Mouse (Mus musculus) layer of hippocampus, postnatal 14 days (tissue): ENCODE measurements around the gene Zmiz1. TPM values are rescaled to one million over a fixed set of nuclear protein-coding genes. Genes with fewer than 3 reads are reported as not detected.

ENCODE experiments used
- DNase-seq, 2 experiments: peaks; one replicate each; pipeline ENCODE4 v3.0.0; 2021 to 2022; ENCODE audit warnings: low spot score in 2 of 2, mixed read lengths in 1 of 2
- total RNA-seq, 2 experiments: library from RNA; stranded (reverse); gene quantifications; 2 replicates each; pipeline ENCODE4 v1.2.3; 2021

Gene Zmiz1
- total RNA-seq, 2 experiments from 2014 or later, result 104 to 105 TPM

DNA sequence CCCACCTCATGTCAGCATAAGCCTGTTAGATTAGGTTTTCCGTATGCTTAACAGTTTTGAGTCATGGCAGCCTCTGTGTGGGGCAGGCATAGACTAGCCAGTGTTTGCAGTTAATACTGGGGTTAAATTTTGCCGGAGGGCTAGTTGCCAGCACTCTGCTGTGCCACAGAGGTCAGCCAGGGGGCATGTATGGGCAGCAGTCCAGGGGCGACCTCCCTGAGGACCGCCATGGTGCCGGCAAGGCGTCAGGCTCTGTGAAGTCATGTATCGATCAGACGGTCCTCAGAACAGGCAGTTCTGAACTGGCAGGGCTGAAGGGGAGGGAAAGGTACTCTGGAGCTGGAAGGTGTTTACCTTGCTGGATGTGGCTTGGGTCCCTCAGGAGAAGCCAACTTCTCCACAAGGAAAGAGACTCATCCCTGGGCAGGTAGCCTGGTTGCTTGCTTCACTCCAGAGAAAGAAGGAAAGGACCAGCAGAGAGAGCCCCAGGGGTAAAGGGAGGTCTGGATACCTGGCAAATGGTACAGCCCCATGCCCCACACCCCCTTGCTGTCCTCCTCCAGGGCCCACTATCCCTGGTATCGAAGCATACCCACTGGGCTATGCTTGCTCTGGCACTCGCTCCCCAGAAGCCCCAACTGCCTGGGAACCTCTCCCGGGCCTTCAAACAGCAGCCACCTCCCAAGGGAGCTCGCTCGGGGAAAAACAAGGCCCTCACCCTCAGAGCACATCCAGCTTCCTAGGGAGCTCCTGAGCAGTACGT, 151.6 kb downstream of the Zmiz1 start:
- no peak for DNase-seq

DNA sequence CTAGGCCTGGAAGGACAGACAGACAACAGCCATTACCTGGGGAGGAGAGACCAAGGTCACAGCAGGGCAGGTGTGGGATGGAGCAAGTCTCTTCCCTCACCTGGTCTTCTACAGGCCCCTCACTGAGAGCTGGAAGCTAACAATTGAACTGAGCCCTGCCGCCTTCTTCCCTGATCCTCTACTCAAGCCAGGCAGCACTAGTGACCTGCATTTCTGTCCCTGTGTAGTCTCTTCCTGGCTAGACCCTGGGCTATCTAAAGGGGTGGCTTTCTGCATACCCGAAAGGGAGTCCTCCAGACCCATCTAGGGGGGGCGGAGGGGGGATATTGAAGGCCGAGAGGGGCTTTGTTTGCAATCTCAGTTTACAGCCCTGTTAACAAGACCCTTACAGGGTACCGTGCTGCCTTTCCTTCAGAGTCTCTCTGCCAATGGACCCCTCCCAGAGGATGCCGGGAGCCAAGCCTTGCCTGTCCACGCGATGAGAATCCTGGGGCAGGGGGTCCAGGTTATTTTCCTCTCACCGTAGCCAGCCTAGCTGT, 152.2 kb downstream of the Zmiz1 start:
- DNase-seq, result no peak

DNA sequence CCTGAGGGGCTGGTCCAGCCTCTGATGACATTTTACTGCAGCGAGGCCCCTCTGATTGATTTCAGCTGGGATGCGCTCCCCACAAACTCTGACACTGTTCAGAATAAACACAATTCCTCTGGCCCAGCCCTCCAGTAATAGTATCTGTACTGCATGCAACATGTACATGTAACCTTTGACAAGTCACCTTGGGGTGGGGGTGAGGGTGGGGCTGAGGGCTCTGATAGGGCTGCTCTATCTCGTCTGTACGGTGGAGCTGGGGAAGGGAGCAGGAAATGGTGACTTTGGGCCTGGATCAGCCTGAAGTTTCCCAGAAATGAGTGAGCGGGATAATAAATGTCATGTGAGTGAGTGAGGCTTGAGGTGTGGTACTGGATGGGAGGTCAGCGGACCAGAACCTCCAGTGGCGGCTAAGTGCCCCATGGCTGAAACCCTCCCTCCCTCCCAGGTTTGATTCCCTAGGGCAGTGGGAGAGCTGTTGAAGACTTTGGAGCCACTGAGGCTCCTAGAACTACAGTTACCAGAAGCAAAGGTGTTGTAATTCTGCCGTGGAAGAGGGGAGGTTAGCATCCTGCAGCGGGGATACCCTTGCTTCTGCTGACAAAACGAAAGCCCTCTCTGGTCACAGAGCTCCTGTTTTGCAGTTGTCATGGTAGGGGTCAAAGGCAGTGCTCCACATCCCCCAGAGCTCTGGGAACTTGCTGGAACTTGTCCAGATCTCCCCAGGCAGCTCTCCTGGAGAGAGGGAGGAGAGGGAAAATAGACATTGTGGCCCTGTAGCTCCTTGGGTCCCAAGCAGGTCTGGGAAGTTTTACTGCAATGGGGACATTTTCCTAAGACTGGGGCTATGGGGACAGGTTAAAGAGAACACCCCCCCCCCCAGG, 153.1 kb downstream of the Zmiz1 start:
- no peak for DNase-seq

DNA sequence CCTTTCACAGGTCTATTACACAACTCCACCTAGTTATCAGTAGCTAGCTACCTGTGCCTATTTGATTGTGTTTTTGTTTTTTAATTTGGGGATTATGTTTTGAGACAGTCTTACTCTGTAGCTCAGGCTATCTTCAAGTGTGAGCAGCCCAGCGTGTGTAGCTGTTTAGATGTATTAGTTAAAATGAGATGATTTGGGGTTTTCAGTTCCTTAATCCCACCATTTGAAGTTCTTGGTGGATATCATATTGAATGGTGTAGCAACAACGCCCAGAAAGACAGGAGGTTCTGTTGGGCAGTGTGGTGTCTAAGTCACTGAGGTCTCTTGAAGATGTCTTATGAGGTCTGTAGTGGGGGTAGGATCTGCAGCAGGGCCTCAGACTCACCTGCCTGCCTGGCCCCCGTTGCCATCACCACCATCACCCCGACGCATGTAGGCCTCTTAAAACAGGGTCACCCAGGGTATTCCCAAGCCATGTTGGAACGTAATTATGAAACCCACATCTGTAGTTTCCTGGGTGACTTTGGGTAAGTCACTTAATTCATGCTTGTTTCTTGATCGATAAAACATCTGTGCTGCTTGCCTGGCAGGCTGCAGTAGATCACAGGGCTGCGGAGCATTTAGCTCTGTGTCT, 155.1 kb downstream of the Zmiz1 start:
- DNase-seq, result no peak

DNA sequence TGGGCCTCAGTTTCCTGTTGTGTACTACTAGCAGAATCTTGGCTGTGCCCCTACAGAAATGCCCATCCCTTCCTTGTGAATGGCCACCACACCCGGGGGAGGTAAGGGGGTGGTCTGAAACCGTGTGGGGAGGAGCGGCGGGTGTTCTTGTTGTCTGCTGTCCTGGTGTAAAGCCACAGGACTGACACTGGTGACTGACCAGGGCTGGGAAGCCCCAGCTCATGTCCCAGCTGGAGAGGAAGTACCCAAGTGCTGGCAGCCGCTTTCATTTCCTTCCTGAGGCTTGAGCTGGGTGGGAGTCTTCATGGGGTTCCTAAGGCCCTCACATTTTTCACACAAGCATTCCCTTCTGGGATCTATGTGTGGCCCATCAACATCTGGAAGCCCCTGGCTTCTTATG, 155.7 kb downstream of the Zmiz1 start:
- DNase-seq, result no peak

DNA sequence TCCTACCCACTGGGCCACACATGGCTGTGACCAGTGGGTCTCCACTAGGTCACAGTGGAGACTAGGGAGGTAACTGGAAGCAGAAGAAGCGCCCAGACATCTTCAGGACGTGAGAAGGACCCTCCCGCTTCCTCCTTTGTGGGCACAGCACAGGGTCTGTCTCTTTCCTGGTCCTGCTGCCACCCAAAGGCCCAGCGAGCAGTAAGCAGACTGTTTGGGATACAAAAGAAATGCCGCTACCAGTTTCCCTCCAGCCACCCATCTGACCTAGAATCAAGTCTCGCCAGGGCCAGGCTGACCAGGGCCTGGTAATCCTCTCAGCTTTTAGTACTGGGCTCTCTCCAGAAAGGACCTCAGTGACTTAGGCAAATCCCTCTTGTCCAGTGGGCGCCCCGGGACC, 156.6 kb downstream of the Zmiz1 start:
- DNase-seq, result no peak

DNA sequence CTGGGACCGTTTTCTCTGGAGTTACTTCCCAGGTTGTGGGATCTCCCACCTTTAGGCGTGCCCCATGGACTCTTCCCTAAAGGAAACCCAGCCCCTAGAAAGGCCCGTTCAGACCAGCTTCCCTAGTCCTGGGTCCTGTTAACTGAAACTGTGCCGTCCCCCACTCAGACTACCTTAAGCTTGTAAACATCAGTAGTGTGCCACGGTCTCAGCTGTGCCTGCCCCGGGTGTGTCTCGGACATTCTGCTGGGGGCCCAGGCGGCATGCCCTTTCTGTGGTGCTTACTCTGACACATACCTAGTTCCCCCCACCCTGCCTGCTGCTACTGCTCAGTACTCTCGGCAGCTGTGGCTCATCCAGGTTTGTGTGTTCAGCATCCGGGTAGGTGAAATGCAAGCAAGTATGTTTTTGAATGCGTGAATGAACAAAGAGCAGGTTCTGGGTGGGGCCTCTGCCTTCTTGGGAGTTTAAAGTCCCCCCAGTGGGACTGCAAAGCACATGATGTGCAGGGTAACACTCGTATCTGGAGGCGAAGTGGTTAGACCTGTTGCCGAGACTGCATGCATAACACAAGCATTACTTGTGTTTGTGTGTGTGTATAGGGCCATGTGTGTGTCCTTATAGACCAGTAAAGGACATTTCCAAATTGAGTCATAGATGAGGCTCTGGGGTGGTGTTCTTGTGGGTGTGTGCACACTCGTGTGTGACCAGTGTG, 157.2 kb downstream of the Zmiz1 start:
- no peak for DNase-seq

DNA sequence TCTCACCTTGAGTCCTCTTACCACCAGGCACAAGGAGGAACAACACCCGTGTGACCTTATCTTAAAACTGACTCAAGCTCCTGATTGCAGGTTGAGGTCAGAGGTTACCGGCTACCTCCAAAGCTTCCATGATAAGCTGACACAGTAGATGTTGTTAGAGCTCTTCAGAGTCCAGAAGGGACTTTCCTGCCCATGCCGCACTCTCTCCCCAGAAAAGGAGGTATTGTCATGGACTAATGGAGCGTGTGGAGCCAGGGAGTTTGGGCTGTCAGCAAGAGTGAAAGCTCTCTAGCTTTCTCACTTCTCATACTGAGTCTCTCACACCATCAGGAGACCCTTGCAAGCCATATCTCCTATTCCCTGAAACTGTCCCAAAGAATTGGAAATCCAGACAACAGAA, 158.3 kb downstream of the Zmiz1 start:
- DNase-seq, result no peak

DNA sequence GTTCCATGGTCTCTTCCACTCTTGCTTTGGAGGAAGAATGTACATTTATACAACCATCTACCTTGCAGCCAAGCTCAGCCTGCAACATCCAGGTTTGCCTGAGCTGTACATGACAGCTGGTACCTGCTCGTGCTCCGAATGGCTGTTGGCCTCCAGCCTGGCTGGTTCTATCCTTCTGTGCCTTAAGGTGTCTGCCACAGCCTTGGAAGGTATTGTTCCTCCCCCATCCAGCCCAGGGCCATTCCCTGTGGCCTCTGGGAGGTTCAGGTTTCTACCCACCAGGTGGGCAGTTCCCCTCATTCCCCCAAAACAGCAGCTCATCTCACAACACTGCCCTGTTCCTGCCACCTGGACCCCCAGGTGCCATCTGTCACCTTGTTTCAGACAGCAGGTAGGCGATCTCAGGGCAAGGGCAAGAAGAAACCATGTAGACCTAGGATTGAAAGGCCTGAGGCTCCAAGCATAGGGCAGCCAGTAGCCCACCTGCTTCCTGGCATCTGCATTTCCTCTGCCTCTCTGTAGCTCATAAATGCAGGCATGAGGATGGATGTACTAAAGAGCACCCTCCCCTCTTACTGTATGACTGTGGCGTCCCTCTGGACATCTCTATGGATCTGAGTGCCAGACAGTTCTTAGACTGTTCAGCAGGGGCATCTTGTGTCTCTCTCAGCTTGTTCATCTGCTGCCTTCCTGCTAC, 160.2 kb downstream of the Zmiz1 start:
- DNase-seq, result no peak

DNA sequence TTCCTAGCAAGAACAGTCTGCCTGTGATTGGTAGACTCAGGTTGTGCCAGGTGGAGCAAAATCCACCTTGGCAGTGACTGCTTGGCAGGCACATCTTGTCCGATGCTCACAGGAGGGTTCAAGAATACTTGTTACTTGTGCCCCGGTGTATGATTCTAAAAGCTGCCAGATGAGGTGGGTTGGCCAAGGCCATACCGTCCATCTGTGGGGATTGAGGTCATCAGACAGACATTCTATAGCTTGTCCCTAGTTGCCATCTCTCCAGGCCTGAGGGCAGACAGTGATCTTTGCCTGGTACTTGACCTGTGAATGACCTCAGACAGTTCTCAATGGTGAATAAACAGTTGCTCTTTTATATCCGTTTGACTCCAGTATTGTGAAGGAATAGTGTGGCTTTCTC, 161.8 kb downstream of the Zmiz1 start:
- no peak for DNase-seq

DNA sequence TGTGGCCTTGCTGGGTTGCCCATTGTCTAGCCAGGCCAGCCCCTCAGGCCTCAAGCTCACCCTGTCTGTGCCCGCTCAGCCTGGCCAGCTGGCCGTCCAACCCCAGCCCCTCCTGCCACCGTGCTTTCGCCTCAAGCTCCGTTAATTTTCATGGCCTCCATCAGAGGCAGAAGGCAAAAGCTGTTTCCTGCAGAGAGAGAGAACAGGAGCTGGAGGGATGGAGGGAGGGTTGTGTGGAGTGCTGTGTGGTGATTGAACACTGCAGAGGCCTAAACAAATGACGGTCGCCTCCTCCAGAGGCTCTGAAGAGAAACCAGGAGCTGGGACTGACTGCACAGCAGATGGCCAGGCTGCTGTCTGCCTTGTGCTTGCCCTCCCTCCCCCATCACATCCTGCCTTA, 164.7 kb downstream of the Zmiz1 start:
- no peak for DNase-seq

DNA sequence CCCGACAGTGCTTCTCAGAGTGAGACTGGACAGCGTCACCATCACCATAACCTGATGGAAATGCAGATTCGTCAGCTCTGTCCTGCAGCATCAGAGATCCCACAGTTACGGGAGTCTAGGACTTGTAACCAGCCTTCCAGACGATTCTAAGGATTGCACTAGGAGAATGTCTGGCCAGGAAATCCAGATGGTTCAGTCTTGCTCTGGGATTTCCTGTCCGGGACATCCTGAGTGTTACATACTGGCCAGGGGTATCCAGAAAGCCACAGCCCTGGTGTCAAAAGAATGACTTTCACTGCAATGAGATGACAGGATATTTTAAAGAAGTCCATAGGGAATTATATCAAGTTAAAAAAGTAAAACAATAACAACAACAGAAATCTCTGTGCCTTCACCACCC, 165.7 kb downstream of the Zmiz1 start:
- no peak for DNase-seq

DNA sequence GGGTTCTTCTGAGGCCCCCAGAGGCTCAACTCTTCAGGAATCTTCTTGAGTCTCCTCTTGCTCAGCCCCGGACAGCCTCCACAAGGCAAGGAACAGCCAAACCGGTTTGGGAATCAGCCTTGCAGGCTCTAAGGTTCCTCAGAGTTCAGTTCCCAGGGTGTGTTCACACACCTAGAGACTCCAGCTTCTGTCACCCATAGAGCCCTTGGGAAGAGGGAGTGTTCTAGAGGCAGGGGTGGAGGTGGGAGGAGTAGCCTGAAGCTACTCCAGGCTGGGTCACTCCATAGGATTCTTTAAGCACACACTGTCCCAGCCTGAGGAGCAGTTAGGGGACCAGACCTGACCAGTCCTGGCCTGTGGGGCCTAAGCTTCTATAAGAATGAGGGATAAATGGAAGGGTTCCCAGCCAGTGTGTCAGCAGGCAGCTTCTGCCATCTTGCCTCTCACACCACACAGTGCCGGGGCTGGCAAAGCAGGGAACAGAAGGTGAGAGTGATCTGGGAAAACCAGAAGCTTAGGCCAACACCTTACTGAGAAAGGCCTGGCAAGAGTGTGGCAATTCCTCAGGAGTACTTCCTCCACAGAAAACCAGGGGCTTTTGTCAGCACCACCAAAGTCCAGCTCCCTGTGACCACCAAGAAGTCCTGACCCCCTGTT, 168.7 kb downstream of the Zmiz1 start:
- DNase-seq, result no peak

DNA sequence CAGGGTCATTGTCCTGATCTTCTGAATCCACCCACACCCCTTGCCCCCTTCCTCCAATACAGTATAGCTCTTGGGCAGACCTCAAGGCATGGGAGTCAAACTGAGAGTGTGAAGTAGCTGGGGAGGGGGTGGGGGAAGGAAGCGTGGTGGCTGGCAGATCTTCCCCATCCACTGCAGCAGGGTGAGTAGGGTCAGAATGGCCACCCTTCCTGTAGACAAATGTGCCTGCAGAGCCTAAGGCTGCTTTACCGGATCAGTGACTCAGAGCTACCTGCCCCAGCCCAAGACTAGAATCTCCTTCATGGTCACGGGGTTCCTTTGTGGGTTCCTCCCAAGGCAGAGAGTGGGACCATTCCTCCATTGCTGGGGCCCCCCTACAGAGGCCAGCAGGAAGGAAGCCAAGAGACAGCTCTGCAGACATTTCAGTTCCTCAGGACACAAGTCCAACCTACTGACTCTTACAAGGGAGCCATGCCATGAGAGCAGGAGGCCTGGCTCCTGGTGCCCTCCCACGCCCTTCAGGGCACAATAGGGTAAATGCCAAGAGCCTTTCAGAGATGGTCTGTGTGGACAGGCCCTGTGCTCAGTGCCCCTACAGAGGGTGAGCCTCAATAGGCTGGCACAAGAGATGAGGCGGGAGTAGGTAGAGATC, 169.6 kb downstream of the Zmiz1 start:
- DNase-seq, result no peak

DNA sequence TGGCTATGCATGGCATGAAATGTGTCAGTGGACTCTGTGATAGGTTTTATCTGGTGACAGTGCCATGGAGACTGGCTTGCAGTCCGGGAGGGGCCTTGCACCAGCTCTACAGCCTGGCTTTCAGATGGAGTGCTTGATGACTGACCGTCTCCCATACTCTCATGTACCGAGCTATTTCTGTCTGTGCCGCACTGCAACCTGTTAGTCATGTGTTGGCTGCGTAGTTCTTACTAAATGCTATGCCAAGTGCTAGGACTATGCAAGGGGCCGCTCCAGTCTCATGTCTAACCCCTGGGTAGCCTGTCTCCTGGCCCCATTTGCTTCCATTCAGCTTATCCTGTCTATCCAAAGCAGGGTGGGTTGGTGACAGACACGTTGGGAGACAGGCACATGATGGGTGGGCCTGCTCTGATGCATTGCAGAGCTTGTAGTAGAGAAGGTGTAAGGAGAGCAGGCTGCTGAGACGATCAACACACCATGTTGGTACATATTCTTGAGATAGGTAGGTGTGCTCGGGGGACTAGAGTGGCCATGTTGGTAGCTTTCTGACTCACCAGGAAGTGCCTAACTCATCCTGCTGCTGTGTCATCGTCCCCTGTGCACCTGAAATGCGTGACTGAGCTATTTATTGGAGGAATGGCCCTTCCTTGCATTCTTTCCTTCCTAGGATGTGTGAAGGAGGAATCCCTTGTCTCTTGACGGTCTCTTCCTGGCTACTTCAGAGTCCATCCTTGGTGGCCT, 171.1 kb downstream of the Zmiz1 start:
- DNase-seq, result no peak

DNA sequence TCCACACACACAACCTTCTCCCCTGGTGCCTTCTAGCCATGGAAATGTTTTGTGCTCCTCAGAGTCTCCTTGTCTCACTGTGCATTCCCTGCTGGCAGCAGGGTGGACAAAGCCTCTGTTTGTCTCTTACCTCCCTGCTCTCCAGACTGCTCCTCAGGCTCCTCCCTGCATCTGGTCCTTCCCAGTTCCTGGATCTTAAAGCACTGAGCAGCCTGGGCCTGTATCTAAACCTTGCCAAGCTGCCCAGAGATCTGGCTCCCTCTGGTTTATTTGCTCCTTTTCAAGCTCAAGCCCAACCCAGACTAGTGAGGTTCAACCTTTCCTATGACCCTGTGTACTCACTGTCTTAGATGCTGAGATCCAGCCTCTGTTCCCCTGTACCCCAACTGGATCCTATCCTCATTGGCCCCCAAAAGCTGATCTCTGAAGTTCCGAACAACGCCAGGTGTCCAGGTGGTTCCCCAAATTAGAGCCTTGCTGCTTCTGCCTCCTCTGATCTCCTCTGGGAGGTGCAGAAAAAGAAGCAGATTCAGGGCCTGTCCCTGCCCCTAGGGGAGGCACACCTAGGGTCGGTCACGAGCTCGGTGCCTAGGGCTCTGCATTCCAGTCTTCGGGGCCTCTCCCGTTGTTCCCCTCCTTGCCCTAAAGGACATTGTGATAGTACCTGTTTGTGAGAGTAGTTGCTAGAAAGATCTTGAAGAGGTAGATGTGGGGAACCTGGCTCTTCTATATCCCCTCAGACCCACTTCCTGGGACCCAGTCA, 171.8 kb downstream of the Zmiz1 start:
- DNase-seq, result no peak

DNA sequence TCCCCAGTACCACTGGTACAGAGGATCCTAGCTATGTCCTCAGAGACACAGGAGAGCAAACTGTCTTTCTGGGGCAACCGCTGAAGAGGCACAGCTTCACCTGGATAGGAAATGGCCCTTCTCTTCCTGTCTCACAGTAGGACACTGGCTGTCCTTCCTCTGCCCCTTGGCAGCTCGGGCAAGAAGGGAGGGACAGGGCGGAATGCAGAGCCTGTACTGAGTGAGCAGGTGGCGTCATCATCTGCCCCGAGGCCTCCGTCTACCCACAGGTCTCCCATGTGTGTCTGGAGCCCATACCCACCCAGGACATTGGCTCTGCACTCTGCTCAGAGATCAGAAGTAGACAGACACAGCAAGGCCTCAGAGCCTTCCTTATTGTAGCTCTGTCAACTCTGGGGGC, 172.5 kb downstream of the Zmiz1 start:
- DNase-seq, result no peak
